Mouse (Mus musculus) B cell, adult 67 days (primary cell): ENCODE measurements around the gene Sfrp5. TPM values are rescaled to one million over a fixed set of nuclear protein-coding genes. Genes with fewer than 3 reads are reported as not detected.

Experiments
- total RNA-seq, 2 experiments: library from RNA; stranded (reverse); gene quantifications; 4 replicates each; pipeline ENCODE4 v1.2.4; 2023

Gene Sfrp5
- not detected for total RNA-seq

DNA sequence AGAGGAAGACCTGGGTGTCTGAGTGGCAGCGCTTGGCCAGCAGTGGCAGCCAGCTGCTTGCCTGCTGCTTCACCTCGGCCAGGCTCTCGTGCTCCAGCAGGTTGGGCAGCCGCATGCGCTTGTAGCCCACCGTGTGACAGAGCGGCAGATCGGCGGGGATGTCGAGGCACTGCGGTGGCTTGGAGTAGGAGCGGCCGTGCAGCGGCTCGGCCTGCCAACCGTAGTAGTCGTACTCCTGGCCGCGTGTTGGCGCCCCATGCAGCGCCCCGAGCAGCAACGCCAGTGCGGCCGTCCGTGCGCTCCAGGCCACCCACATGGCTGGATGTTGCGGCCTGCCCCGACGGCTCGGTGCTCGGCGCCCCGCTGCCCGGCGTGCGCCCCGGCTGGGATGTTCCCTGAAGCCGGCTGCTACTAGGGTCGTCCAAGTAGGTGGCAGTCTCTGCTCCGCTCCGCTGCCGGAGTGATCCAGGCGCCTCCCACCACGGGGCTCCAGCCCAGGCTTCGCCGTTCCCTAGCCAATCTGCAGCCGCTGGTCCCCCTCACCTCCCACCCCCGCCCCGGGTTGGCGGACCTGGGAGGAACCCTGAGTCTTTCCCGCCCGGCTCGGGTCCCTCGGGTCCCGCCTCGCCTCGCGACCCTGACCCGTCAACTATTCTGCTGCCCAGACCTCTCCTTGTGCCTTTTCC, at the start of gene Sfrp5:
Gene Sfrp5 (minus strand): TSS at position 557 of the 686 bp plus-strand sequence.

DNA sequence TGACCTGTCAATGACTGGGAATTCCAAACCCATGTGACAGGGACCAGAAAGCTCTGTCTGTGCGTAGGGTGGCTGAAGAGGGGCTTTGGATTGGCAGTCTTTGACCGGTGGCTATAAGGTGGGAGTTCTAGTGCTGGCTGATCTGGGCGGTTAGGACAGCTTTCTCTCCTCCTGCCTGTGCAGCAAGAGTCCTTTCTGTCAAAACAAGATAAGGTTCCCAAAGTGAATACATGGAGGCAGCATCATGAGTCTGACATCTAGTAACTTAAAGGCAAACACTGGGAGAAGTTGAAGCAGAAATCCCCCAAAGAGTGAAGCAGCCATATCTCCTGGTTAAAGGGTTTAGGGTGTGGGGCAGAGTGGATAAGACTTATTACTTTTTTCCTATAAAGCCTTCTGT, 45.5 kb upstream of the Sfrp5 start, which contains the start of gene Golga7b:
Gene Golga7b (plus strand): TSS at position 56 of the 400 bp plus-strand sequence.

GRCm38 (mm10) chr19:42163764-42164163, 38.3 kb downstream of the Sfrp5 start, which contains the start of gene Zfyve27:
Gene Zfyve27 (plus strand): TSS chr19:42163951.

Other genes starting within 250 kb of the Sfrp5 start
- gene Mms19, start 221.1 kb downstream of the Sfrp5 start, total RNA-seq: 100 to 1,000 TPM in 1 of 2 experiments, 10 to 100 TPM in 1; 79.2 to 111 TPM
- 1 to 10 TPM; 8.8 to 9.3 TPM for gene Ubtd1, start 220.5 kb downstream of the Sfrp5 start, total RNA-seq
- not detected for gene Ankrd2, start 166.3 kb downstream of the Sfrp5 start, total RNA-seq
- gene Hoga1, start 156.6 kb downstream of the Sfrp5 start, total RNA-seq: not detected
- gene 4933411K16Rik, start 150.0 kb downstream of the Sfrp5 start, total RNA-seq: not detected
- under 1 TPM in 1 of 2 experiments, not detected in 1; 0.29 TPM for gene Morn4, start 115.9 kb downstream of the Sfrp5 start, total RNA-seq
- 10 to 100 TPM; 40.8 to 42.0 TPM for gene Pi4k2a, start 111.8 kb downstream of the Sfrp5 start, total RNA-seq
- gene Avpi1, start 73.2 kb downstream of the Sfrp5 start, total RNA-seq: 1 to 10 TPM; 1.1 to 4.1 TPM
- 1 to 10 TPM in 1 of 2 experiments, under 1 TPM in 1; 0.77 to 1.2 TPM for gene Marveld1, start 54.9 kb downstream of the Sfrp5 start, total RNA-seq
- 10 to 100 TPM; 80.3 to 86.8 TPM for gene Zfyve27, start 38.3 kb downstream of the Sfrp5 start, total RNA-seq
- not detected for gene Golga7b, start 45.3 kb upstream of the Sfrp5 start, total RNA-seq
- not detected for gene Crtac1, start 229.5 kb upstream of the Sfrp5 start, total RNA-seq